Mouse (Mus musculus) c-Kit-negative CD71-positive TER-119-positive erythroid progenitor cells, embryonic 14.5 days (primary cell): ENCODE results near the gene Nkiras2.
"Not testable (repeated sequence)": the region's sequence is repeated elsewhere in the genome, so short reads cannot be mapped to it uniquely, and the experiment has no call there.

ENCODE experiments used
- DNase-seq: peaks from one replicate; pipeline ENCODE4 v3.0.0-alpha.2; 2013; ENCODE audit warnings: low read depth, low spot score

Nkiras2 gene

GRCm38 (mm10) chr11:100628862-100629352 is 9.9 kb downstream of the Nkiras2 start:
- no peak for DNase-seq

GRCm38 (mm10) chr11:100634530-100634929 is 15.5 kb downstream of the Nkiras2 start:
- DNase-seq = no peak

GRCm38 (mm10) chr11:100640159-100640906 is 21.3 kb downstream of the Nkiras2 start:
- DNase-seq = no peak

- no peak for DNase-seq
These were observed 24.9 kb downstream of the Nkiras2 start for GRCm38 (mm10) chr11:100643612-100644575.

GRCm38 (mm10) chr11:100646265-100646664 is 27.2 kb downstream of the Nkiras2 start:
- DNase-seq = no peak

- no peak for DNase-seq
These were observed 29.4 kb downstream of the Nkiras2 start for GRCm38 (mm10) chr11:100648405-100648804.

- DNase-seq = no peak
These were observed 32.2 kb downstream of the Nkiras2 start for GRCm38 (mm10) chr11:100651205-100651604.

- DNase-seq = no peak
These were observed 32.7 kb downstream of the Nkiras2 start for GRCm38 (mm10) chr11:100651748-100652147.

GRCm38 (mm10) chr11:100655589-100655988 is 36.5 kb downstream of the Nkiras2 start:
- not testable (repeated sequence) for DNase-seq

- no peak for DNase-seq
These were observed 37.4 kb downstream of the Nkiras2 start for GRCm38 (mm10) chr11:100656458-100656857.

- DNase-seq = no peak
These were observed 40.8 kb downstream of the Nkiras2 start for GRCm38 (mm10) chr11:100659806-100660205.

GRCm38 (mm10) chr11:100671049-100671448 is 52.0 kb downstream of the Nkiras2 start:
- DNase-seq = no peak

- DNase-seq = no peak
These were observed 52.9 kb downstream of the Nkiras2 start for GRCm38 (mm10) chr11:100671956-100672355.

- no peak for DNase-seq
These were observed 54.1 kb downstream of the Nkiras2 start for GRCm38 (mm10) chr11:100673169-100673568.
